Mouse (Mus musculus) C2C12 (cell line): ENCODE data around the gene Vmn1r7.

Experiments used
- CTCF ChIP-seq: IDR thresholded peaks from one replicate; pipeline ENCODE4 v1.5.1; 2011; ENCODE audit not compliant: control insufficient read depth, insufficient read depth, insufficient read length
- MAX ChIP-seq: IDR thresholded peaks from one replicate; pipeline ENCODE4 v1.6.1; 2011; ENCODE audit warnings: mild to moderate bottlenecking, control low read depth

GRCm38 (mm10) chr6:57031984-57032383 lies 6.9 kb upstream of the Vmn1r7 start, which contains the start of gene Vmn1r8:
- TF ChIP-seq CTCF (no peak), MAX (no peak)
